Mouse (Mus musculus): Measurements from ENCODE around the gene Ubiad1. TPM values are rescaled to one million over a fixed set of nuclear protein-coding genes. Genes with fewer than 3 reads are reported as not detected.

The Ubiad1 gene
- total RNA-seq, 2 experiments from 2014 or later: 17.6 to 18.7 TPM

- no peak for DNase-seq
Measured at GRCm38 (mm10) chr4:148453707-148454106, 9.1 kb upstream of the Ubiad1 start.

DNA sequence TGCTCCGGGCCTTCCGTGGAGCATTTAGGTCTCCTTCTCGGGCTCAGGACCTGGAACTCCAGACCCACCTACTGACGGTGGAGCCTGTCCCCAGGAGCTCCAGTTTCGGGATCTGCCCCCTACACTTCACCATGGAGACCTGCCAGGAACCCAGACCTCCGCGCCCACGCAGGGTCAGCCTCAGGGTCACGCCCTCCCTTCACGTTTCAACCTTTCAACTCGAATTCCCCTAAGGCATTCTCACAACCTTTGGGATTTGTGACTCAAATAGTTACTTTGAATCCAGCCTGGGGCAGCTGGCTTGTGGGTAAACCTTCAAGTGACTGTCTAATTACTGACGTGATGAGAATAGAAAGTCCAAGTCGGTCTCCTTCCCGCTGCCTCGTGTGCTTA is 4.3 kb upstream of the Ubiad1 start:
- no peak for DNase-seq

DNA sequence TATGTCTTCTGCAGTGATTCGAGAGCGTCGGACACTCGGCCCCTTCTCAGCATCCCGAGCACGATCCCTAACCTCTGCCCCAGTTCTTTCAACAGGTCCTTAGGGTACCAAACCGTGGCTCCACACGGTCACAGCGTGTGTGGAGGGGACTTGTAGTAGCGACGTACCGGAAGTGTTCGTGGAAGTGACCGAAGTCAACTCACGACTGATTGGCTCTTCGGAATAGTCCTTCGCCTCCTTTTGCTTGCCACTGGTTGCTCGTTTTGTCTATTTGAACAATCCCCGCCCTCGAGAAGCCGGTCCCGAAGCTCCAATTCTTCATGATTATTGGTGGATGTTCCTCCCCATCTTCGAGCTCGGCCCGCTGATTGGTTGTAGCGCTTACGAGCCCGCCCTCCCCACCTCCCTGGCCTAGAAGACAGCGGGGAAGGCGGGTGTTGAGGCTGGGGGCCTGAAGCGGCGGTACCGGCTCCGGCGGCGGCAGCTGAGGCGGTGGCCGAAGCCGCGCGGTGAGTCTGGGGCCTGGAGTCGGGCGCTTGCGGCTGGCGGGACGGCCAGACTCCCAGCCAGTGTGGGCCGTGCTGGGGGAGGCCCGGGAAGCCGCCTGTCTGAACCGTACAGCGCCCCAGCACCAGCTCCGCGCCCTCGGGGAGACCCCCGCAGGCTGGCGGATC is 3.7 kb upstream of the Ubiad1 start, which contains the start of gene Mtor:
Mtor (plus strand) TSS at position 433 of the 674 bp plus-strand sequence.
- DNase-seq: peak; percentile 97 to 99

DNA sequence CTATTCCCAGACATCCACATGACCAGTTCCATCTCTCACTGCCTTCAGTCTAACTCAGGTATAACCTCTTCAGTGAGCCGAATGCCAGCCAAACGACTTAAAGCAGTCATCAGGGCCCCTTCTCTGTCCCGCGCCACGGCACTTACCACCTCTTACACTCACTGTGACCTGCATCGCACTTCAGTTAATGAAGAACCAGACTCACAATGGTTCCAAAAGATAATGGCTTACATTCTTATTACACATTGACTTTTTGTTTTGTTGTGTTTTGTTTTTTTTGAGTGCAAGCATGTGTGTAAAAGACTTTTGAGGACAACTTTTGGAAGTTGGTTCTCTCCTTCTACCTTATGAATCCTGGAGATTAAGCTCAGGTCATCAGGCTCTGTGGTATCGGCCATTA is 2.0 kb downstream of the Ubiad1 start:
- DNase-seq: peak in 1 of 2 experiments; percentile 22

GRCm38 (mm10) chr4:148441931-148442330 is 2.6 kb downstream of the Ubiad1 start:
- DNase-seq: peak in 1 of 2 experiments; percentile 17

DNA sequence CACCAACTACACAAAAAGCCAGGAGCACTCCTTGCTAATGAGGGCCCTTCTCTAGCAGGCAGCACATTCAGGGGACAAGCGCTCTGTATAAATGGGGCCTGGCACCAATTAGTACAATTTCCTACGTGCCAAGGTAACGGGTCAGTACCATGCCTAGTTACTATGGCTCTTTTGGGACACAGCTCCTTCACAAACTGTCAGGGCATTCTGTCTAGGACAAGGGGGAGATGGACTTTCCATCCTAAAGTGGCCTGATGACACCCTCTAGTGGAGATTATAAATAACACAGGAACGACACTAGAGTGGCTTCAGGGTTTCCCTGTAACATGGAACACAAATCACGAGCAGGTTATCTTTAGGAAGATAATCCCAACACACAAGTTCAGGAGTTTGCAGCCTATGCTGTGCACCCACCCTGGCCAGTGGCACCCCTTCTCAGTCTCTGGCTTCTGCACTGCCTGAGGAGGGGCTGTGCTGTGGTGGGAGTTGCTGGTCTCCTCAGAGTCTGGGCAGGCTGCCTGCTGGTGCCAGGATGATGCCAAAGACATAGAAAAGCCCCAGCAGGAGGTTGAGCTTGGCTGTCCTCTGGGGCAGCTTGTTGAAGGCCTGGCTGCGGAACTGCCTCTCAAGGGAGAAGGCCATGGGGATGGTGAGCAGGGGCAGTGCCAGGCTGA is 8.8 kb downstream of the Ubiad1 start:
- DNase-seq: peak; percentile 22 to 23

DNA sequence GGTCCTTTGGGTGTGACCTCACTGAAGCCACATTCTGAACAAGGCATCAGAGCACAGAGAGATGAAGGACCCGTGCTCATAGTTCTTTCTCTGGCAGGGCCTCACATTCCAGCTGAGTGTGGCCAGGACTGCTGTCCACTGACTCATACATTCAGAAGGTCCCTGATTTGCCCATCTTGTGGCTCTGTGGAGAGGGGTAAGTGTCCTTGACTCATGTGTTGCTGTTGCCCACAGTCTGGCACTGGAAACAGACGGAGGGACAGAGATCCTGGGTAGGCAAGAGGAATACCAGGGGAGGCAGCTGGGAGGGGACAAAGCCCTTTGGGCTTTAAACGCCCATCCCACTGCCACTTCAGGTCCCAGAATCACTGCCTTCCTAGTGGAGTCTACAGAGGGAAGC is 9.5 kb downstream of the Ubiad1 start:
- DNase-seq: no peak

DNA sequence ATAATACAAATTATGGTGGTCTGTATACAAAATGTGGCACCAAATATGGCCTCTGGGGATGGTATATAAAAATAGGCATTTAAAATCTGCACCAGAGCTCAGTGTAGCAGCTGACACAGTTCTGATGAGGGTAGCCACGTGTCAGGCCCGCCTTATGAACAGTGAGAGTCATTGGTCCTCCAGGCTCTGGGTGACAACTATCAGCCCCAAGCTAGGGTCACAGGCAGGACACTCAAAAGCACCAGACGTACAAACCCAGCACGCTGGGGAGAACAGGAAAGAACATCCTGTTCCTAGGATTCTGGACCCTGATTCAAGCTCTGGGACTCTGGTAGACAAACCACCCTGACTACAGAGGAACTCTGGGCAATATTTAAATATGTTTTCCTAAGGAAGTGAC is 10.0 kb downstream of the Ubiad1 start:
- DNase-seq: peak; percentile 23 to 66

DNA sequence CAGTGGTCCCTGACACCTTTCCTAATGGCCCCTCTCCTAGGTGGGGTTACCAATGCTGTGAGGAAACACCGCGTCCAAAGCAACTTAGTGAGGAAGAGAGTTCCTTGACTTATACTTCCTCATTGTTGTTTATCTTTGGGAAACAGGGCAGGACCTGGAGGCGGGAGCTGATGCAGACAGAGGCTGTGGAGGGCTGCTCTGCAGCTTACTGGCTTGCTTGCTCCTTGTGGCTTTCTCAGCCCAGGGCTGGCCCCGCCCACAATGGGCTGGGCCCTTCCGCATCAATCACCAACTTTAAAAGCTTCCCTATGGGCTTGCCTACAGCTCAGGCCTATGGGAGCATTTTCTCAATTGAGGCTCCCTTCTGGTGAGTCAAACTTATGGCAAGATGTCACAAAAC is 10.8 kb downstream of the Ubiad1 start:
- no peak for DNase-seq

GRCm38 (mm10) chr4:148433336-148433735 is 11.2 kb downstream of the Ubiad1 start:
- no peak for DNase-seq

DNA sequence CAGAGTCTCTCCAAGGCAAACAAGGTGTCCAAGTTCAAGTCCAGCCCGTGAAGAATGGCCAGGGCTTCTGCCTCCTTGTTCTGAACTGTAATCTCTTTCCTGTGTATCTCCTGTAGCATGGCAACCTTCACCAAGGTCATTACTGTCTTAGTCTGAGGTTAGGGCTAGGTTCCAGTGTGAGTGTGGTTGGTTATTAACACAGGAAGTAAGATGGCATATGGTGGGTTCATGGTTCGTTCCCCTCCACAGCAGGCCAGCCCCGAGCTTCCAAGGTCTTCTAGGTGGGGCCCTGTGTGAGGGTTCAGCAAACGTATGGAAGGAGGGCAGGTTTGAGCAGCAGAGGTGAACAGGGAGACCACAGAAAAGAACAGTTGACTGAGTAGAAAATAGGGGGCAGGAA is 12.1 kb downstream of the Ubiad1 start:
- DNase-seq: no peak

DNA sequence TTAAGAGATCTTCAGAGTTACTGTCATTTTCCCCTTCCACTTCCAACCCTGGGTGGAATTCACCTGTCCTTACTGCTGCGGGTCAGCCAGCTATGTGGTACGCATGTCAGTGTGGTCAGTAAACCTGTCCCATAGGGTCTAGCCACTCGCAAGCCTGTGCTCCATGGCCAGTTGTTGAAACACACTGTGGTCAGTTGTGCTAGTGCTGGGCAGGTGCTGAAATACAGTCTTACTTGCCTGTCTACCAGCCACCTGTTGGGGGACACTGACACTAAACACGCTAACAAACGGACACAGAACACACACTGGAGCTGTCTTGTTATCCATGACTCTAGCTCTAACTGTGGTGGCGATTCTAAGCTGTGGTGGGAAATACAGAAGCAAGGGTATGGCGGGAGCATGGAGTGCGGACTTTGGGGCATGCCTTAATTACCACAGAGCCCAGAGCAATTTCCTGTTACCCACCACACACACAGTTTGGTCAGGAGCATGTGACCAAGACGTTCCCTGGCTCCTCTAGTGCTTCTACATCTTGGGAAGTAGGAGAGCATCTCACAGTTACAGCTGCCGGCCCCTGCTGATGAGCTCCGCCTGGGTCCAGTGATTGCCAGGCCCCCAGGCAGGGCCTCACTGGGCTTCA is 13.6 kb downstream of the Ubiad1 start:
- DNase-seq: no peak

- DNase-seq: peak; percentile 35 to 80
Measured at GRCm38 (mm10) chr4:148429686-148430085, 14.9 kb downstream of the Ubiad1 start.

GRCm38 (mm10) chr4:148429121-148429520 is 15.4 kb downstream of the Ubiad1 start:
- DNase-seq: no peak

DNA sequence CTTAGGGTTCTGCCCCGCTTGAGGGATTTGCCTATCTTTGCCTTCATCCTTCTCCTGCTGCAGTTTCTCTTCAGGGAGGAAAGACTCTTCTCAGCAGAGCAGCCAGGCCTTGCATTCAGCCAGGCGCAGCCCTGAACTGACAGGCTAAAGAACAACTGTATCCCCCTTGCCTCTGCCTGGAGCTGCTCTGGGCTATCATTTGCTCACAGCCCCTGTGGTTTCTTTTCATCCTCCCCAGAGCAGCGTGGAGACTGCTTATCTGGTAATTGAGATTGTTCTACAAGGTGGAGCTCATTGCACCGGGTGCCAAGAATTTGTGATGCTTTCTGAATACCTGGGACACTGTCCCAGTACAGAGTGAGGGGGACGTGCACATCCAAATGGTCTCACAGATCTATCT is 16.0 kb downstream of the Ubiad1 start:
- no peak for DNase-seq

DNA sequence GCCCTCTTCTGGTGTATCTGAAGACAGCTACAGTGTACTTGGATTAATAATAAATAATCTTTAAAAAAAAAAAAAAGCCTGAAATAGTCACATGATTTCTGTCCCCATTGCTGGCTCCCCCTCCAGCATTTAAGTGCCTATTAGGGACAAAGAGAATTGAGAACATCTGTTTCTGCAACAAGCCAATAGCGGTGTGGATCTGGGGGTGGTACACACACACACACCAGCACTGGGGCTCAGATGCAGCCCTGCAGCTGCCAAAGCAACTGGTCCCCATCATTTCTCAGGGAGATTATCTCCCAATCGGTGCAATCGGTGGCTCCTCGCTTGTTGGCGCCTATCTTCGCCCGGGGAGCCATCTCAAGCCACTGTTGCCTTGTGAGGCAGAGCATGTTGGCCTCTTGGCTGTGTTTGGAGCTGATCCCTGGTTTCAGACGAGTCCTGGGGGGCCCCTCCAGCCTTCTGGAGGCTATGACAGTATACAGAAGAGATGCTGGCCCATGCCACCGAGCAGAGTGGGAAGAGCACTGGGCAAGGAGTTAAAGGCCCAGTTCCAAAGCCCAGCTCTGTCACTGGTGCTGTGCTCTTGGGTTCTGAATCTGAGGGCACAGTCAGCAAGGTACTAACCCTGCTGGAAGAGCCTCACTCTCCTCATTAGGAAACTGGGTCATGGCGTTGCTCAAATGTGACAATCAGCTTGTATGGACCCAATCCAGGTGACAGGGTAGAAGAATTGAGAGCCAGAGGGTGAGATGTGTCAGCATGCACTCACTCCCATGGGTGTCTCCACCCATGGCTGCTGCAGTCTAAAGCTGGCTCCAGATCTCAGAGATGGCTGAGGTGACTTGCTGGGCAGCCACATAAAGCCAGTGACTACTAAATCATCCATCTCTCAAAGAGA is 17.4 kb downstream of the Ubiad1 start:
- DNase-seq: peak; percentile 37 to 68

DNA sequence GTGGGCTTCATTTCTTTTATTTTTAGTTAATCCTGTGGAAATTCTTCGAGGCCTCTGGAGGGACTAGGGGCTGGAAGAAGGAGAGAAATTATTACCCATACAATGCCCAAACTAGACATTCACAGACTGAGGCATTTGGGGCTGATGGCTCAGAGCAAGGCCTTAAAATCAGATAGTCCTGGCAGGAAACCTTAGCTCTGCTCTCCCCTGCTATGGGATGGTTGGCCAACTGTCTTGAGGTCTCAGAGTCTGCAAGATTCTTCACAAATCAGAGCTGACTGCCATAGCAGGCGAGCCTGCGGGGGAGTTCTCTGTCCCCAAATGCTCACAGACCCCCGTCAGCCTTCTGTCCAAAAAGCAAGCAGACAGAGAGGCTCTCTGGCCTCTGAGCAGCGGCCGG is 27.0 kb downstream of the Ubiad1 start:
- no peak for DNase-seq

- DNase-seq: no peak
Measured at GRCm38 (mm10) chr4:148417074-148417526, 27.5 kb downstream of the Ubiad1 start.

- DNase-seq: no peak
Measured at GRCm38 (mm10) chr4:148415575-148415974, 29.0 kb downstream of the Ubiad1 start.

DNA sequence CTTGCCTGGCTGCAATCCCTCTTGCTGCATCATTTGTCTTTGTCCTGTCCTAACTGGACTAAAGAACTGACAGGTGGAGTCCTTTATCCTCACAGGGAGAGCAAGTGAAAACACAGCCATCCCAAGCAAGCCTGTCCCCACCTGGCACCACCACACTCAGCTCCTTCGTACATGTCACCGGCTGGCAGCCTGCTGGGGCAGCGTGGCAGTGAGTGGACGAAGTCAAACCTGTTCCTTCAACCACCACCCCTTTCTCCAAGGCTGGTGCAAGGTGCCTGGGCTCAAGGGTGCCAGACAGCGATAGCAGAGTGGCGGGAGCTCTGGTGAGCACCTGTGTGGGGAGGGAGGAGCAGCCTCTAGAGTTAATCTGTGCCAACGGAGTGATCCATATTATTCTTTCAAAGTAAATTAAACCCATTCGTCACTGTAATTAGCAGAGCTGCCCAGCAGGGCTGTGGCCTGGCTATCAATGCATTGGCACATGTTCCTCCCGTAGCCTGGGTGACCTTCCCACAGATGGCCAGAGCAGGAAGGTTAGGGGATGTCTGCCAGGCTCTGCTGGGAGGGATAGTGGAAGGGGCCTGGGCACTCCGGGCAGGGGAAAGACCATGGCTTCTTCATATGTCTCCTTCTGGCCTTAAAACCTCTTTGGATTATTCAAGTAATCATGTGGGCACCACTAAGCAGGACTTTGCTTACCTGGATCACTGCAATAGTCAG is 36.2 kb downstream of the Ubiad1 start:
- DNase-seq: no peak

GRCm38 (mm10) chr4:148405255-148405788 is 39.2 kb downstream of the Ubiad1 start:
- DNase-seq: no peak
